Mouse (Mus musculus): ENCODE data around the gene Fzd7. TPM values are rescaled to one million over a fixed set of nuclear protein-coding genes. Genes with fewer than 3 reads are reported as not detected.

Fzd7 gene
- polyA plus RNA-seq, 1 experiment from 2014 or later = 10.9 TPM

- H3K27me3 ChIP-seq = peaks cover 38% of the 10 kb centered on the region
- peaks cover 5% of the 10 kb centered on the region; the same call in 1 of the 2 replicates for H3K4me1 ChIP-seq
- 39% methylated on average over 17 of the region's 17 CpGs for WGBS
- H3K9ac ChIP-seq = no peak overlapping the region
- no peak for ATAC-seq (ENCODE audit: low FRiP score)
- H3K27ac ChIP-seq = no peak overlapping the region
- no peaks in the 10 kb centered on the region for H3K9me3 ChIP-seq
- no peak overlapping the region for H3K4me2 ChIP-seq
- H3K4me3 ChIP-seq (replicated peaks) = no peak overlapping the region
- no peaks in the 10 kb centered on the region for H3K36me3 ChIP-seq (replicated peaks)
Observed at GRCm38 (mm10) chr1:59508463-59509139, 26.4 kb downstream of the Fzd7 start.

- H3K4me1 ChIP-seq = peaks cover 23% of the 10 kb centered on the region
Observed at GRCm38 (mm10) chr1:59511566-59512270, 29.5 kb downstream of the Fzd7 start.

GRCm38 (mm10) chr1:59516026-59516917, 34.0 kb downstream of the Fzd7 start, which contains the start of gene Gm973:
Gene Gm973 (plus strand): TSS chr1:59516264.
- H3K4me1 ChIP-seq = peaks cover 44% of the 10 kb centered on the region
- WGBS = 3% methylated on average over 25 of the region's 25 CpGs

More at GRCm38 (mm10) chr1:59511566-59512270, 29.5 kb downstream of the Fzd7 start:
- Histone ChIP-seq H3K36me3 (replicated peaks) (no peaks in the 10 kb centered on the region), H3K4me2 (no peak overlapping the region), H3K27me3 (peaks cover 33% of the 10 kb centered on the region), H3K4me3 (replicated peaks) (no peak overlapping the region), H3K9ac (no peak overlapping the region), H3K9me3 (no peaks in the 10 kb centered on the region), H3K27ac (no peak overlapping the region)
- WGBS = 56% methylated on average over 9 of the region's 9 CpGs
- ATAC-seq (ENCODE audit: low FRiP score) = no peak

GRCm38 (mm10) chr1:59520226-59520837, 38.1 kb downstream of the Fzd7 start:
- H3K9me3 ChIP-seq = no peaks in the 10 kb centered on the region
- H3K4me3 ChIP-seq (replicated peaks) = no peak overlapping the region
- no peak for ATAC-seq (ENCODE audit: low FRiP score)
- H3K27me3 ChIP-seq = 0 out of 2 replicates have a peak, but pooled peaks cover 9% of the 10 kb centered on the region
- WGBS = 54% methylated on average over 11 of the region's 11 CpGs
- no peak overlapping the region for H3K27ac ChIP-seq
- H3K4me1 ChIP-seq = peaks cover 53% of the 10 kb centered on the region
- no peak overlapping the region for H3K9ac ChIP-seq
- no peak overlapping the region for H3K4me2 ChIP-seq
- H3K36me3 ChIP-seq (replicated peaks) = no peaks in the 10 kb centered on the region

More at GRCm38 (mm10) chr1:59516026-59516917, 34.0 kb downstream of the Fzd7 start, which contains the start of gene Gm973:
- peak within 1 kb of the TSS; percentile 38 for H3K4me3 ChIP-seq (replicated peaks)
- no peaks in the 10 kb centered on the region for H3K9me3 ChIP-seq
- H3K9ac ChIP-seq = peak within 1 kb of the TSS; percentile 54
- peak within 1 kb of the TSS; percentile 59 for H3K4me2 ChIP-seq
- H3K36me3 ChIP-seq (replicated peaks) = no peaks in the 10 kb centered on the region
- peaks cover 18% of the 10 kb centered on the region for H3K27me3 ChIP-seq
- ATAC-seq (ENCODE audit: low FRiP score) = peak; percentile 96
- H3K27ac ChIP-seq = peak within 1 kb of the TSS; percentile 97

- peaks cover 31% of the 10 kb centered on the region for H3K4me1 ChIP-seq
- H3K27ac ChIP-seq = no peak overlapping the region
- H3K9ac ChIP-seq = no peak overlapping the region
- 67% methylated on average over 1 of the region's 1 CpGs for WGBS
- H3K9me3 ChIP-seq = no peaks in the 10 kb centered on the region
- H3K27me3 ChIP-seq = 0 out of 2 replicates have a peak, but pooled peaks cover 9% of the 10 kb centered on the region
- H3K4me3 ChIP-seq (replicated peaks) = no peak overlapping the region
- no peaks in the 10 kb centered on the region for H3K36me3 ChIP-seq (replicated peaks)
- no peak for ATAC-seq (ENCODE audit: low FRiP score)
- H3K4me2 ChIP-seq = no peak overlapping the region
Observed at GRCm38 (mm10) chr1:59522456-59522855, 40.2 kb downstream of the Fzd7 start.

- no peak overlapping the region for H3K27ac ChIP-seq
- no peak overlapping the region for H3K4me2 ChIP-seq
- ATAC-seq (ENCODE audit: low FRiP score) = no peak
- 0 out of 2 replicates have a peak, but pooled peaks cover 9% of the 10 kb centered on the region for H3K27me3 ChIP-seq
- no peaks in the 10 kb centered on the region for H3K9me3 ChIP-seq
- 49% methylated on average over 5 of the region's 5 CpGs for WGBS
- H3K4me1 ChIP-seq = peaks cover 28% of the 10 kb centered on the region
- no peak overlapping the region for H3K4me3 ChIP-seq (replicated peaks)
- no peaks in the 10 kb centered on the region for H3K36me3 ChIP-seq (replicated peaks)
- no peak overlapping the region for H3K9ac ChIP-seq
Observed at GRCm38 (mm10) chr1:59523378-59523958, 41.2 kb downstream of the Fzd7 start.

- no peak overlapping the region for H3K4me2 ChIP-seq
- no peak overlapping the region for H3K4me3 ChIP-seq (replicated peaks)
- peak; percentile 58; the same call in 1 of the 2 replicates for ATAC-seq (ENCODE audit: low FRiP score)
- H3K27me3 ChIP-seq = 0 out of 2 replicates have a peak, but pooled peaks cover 9% of the 10 kb centered on the region
- no peaks in the 10 kb centered on the region for H3K36me3 ChIP-seq (replicated peaks)
- H3K9ac ChIP-seq = no peak overlapping the region
- H3K9me3 ChIP-seq = no peaks in the 10 kb centered on the region
- H3K27ac ChIP-seq = no peak overlapping the region
- H3K4me1 ChIP-seq = peaks cover 22% of the 10 kb centered on the region
- 26% methylated on average over 2 of the region's 2 CpGs for WGBS
Observed at GRCm38 (mm10) chr1:59524071-59524470, 41.8 kb downstream of the Fzd7 start.

GRCm38 (mm10) chr1:59524759-59525158, 42.5 kb downstream of the Fzd7 start:
- ATAC-seq (ENCODE audit: low FRiP score) = no peak
- Histone ChIP-seq H3K27ac (no peak overlapping the region), H3K4me1 (peaks cover 19% of the 10 kb centered on the region), H3K36me3 (replicated peaks) (no peaks in the 10 kb centered on the region), H3K9me3 (no peaks in the 10 kb centered on the region), H3K9ac (no peak overlapping the region), H3K4me3 (replicated peaks) (no peak overlapping the region), H3K27me3 (0 out of 2 replicates have a peak, but pooled peaks cover 9% of the 10 kb centered on the region), H3K4me2 (no peak overlapping the region)
- WGBS = 74% methylated on average over 3 of the region's 3 CpGs

GRCm38 (mm10) chr1:59527219-59527618, 45.0 kb downstream of the Fzd7 start:
- no peak overlapping the region for H3K9ac ChIP-seq
- no peaks in the 10 kb centered on the region for H3K36me3 ChIP-seq (replicated peaks)
- WGBS = 94% methylated on average over 6 of the region's 6 CpGs
- H3K4me3 ChIP-seq (replicated peaks) = no peak overlapping the region
- ATAC-seq (ENCODE audit: low FRiP score) = no peak
- no peaks in the 10 kb centered on the region for H3K9me3 ChIP-seq
- no peak overlapping the region for H3K27ac ChIP-seq
- H3K27me3 ChIP-seq = 0 out of 2 replicates have a peak, but pooled peaks cover 6% of the 10 kb centered on the region
- peaks cover 13% of the 10 kb centered on the region for H3K4me1 ChIP-seq
- H3K4me2 ChIP-seq = no peak overlapping the region

- Histone ChIP-seq H3K27me3 (0 out of 2 replicates have a peak, but pooled peaks cover 2% of the 10 kb centered on the region), H3K4me2 (no peak overlapping the region), H3K27ac (peak overlapping the region; percentile 74), H3K36me3 (replicated peaks) (no peaks in the 10 kb centered on the region), H3K9me3 (no peaks in the 10 kb centered on the region), H3K4me1 (peaks cover 19% of the 10 kb centered on the region), H3K4me3 (replicated peaks) (no peak overlapping the region), H3K9ac (no peak overlapping the region)
- peak; percentile 95 for ATAC-seq (ENCODE audit: low FRiP score)
- WGBS = 12% methylated on average over 5 of the region's 5 CpGs
Observed at GRCm38 (mm10) chr1:59534976-59535810, 53.0 kb downstream of the Fzd7 start.
